Mouse (Mus musculus) left cerebral cortex, postnatal 4 days (tissue): ENCODE measurements around the gene St3gal5. TPM values are rescaled to one million over a fixed set of nuclear protein-coding genes. Genes with fewer than 3 reads are reported as not detected.
"Not testable (repeated sequence)": the region's sequence is repeated elsewhere in the genome, so short reads cannot be mapped to it uniquely, and the experiment has no call there.

Experiments
- DNase-seq: peaks from one replicate; pipeline ENCODE4 v3.0.0-alpha.2; 2022
- intact Hi-C: fragments of 180-260 bp; cut with DNase I; formaldehyde crosslinking; loops from one replicate; pipeline ENCODE4 v1.15.1; 2025
- total RNA-seq, 2 experiments: library from RNA; stranded (reverse); gene quantifications; 2 replicates each; pipeline ENCODE4 v1.2.3; 2021

The St3gal5 gene
- total RNA-seq, result 10 to 100 TPM; 55.3 to 63.6 TPM

DNA sequence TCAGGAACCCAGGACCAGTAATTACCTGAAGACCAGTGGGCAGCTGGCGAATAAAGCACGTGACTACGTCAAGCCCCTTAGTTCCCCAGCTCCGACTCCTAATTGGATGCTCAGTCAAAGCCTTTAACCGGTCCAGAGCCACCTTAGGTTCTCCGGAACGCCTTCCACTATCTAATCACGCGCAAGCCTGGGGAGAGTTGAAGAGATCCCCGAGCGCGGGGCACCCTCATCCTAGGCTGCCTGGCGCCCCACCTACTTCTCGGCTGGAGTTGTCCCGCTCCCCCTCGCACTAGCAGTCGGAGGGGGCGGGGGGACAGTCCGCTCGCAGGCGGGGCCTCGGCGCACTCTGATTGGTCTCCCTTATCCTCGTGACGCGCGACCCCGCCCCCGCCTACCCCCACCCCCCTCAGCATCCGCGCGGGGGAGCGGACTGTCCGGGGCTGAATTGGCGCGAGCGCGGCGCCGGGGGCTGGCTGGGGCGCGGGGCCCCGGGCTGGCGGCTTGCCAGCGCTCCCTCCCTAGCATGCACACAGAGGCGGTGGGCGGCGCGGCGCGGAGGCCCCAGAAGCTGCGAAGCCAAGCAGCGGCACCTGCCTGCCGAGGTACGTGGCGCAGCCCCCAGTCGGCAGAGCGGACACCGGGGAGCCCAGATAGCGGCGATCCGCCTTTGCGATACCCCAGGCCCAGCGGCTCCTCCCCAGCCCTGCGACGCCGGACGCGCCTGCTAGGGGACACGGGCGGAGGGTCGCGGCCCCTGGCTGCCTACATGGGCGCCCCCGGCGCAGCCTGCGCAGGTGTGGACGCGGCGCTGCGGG lies at the start of gene St3gal5:
TSS of gene St3gal5 (plus strand) at position 412 of the 815 bp plus-strand sequence.
- peak; percentile 95 for DNase-seq
- intact Hi-C loops, result no loop called here

DNA sequence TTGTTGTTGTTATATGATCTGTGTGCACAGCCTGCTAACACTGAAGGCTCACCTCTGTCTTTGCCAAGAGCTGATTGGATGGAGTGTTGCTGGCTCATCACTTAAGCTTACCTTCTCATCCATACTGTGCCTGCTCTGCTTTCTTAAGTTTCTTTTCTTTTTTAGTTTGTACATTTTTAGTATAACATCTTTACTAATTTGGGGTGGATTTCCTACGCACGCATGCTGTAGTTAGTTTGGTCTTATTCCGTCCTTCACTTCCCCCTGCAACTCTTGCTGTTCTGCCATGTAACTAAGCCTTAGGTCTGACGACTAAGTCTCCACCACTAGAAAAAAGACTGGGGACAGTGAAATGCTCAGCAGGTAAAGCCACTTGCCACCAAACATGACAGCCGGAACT lies 48.7 kb upstream of the St3gal5 start:
- intact Hi-C loops, result no loop called here
- DNase-seq, result no peak

DNA sequence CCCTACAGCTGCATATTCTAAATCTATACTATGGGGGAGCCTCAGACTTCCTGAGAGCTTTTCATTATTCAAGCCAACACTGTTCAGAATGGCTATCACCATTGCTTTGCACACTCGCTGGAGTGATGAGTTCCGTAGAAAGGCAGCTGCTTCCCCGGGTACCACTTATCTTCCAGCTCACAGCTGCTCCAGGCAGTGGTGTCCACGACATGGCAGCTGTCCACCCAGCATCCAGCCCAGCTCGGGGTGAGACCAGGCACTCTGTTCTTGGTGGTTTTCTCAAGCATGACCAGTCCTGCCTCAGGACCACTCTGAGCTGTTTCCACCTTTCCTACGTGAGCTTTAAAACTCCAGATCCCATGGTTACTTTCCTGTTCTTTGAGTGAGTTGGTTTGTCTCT lies 47.5 kb upstream of the St3gal5 start:
- intact Hi-C loops, result no loop called here

DNA sequence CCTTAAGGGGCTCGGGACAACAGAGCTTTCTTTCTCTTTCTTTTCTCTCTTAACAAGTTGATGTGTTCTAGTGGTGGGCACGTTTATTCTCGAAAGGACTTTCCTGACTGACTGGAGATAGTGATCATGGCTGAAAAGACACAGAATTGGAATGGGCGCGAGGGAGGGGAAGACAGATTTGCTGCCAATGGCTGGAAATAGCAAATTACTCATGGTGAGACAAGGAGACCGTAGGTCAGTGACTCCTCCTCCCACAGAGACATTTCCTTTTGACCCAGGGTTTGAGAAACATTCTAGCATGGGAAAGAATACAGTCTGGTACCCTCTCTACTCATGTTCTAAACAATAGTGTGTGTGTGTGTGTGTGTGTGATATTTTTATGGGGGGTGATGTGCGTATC lies 46.6 kb upstream of the St3gal5 start:
- no peak for DNase-seq
- intact Hi-C loops, result no loop called here

More for the DNA sequence above, 47.5 kb upstream of the St3gal5 start:
- DNase-seq, result no peak

DNA sequence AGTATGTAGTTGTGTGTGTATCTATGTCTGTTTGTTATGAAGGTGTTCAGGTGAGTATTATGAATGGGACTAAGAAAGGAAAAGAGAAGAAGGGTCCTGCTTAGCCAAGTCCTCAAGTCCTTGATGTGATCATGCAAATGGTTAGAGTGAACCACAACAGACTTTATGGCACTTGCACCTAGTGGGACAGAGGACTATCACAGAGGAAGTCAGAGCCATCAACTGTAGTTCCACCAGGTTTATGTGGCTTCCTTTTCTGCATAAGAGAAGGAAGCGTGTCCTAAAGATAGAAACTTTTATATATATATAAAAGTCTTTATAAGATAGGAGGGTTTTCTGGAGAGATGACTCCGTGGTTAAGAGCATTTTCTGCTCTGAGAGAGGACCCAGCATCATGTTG lies 46.1 kb upstream of the St3gal5 start:
- no peak for DNase-seq
- intact Hi-C loops, result no loop called here

DNA sequence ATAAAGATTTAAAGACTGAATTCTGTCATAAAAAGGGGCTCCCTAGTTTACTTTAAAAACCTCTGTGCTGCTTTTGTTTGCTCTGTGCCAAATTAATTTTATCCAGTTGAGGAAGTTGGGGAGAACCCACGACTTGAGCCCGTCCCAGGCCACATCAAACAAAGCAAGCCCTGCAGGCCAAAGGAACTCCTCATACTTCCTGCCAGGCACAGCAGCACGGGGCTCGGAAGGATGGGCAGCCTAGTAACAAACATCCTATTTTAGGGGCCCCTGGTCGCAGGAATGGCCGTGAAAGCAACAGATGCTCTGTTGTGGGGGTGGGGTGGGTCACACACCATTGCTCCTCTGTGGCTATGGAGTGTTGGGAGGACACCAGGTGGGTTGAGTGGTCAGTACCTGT lies 45.6 kb upstream of the St3gal5 start:
- intact Hi-C loops, result no loop called here
- no peak for DNase-seq

DNA sequence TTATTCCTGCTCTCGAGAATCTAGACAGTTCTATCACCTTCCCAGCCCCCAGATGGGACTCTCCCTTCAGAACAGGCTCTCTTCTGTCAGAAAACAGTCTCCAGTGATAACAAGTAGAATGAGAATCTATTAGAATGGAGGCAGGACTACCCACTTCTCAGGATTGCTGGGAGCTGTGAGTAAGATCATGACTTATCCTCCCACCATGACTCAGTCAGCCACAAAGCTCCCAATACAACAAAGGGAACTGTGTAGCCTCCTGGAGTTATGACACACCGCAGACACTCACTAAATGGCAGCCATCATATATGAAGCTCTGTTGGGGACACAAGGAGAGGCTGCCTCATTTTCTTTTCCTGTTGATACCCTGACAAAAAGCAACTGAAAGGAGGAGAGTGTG lies 40.8 kb upstream of the St3gal5 start:
- DNase-seq, result no peak
- intact Hi-C loops, result no loop called here

DNA sequence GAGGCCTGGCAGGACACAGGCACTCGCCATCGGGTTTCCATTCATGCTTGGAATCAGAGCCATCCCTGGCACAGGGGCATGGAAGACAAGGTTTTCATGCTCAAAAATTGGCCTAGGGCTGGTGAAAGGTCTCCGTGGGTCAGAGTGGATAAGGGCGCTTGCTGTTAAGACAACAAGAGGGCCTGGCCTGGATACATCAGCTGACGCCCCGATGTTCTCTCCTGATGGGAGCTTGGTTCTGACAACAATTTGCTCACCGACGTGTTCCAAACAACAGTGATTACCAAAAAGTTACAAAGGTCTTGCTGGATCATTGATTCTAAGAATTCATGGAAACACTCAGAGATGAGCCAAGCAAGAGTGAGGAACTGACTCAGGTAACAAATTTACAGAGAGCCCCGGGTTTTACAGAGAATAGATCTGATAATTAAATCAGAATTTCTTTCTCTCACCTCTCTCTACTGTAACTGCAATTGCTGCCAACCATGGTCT lies 38.9 kb upstream of the St3gal5 start:
- DNase-seq, result no peak
- intact Hi-C loops, result loop anchor here (1.0 kb wide), 1 partner anchor 58 kb away; no protein-coding TSS in a partner anchor

DNA sequence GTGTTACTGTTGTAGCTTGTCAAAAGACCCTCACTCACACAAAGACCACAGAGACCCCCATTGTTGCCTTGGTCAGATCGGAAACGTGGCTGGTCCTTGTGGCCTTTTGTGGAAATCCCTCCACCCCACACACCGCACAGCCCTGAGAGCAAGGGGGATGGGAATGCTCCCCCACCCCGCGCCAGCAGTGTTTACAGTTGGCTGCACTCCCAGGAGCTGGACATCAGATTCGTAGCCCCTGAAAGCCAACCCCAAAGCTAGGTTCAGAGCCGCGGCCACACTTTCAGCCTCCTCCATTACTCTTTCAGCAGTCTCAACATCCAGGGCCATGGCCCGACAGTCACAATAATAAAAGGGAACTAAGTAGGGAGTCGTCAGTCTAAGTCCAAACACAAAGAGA lies 36.7 kb upstream of the St3gal5 start:
- DNase-seq, intact Hi-C loops: not testable (repeated sequence)

DNA sequence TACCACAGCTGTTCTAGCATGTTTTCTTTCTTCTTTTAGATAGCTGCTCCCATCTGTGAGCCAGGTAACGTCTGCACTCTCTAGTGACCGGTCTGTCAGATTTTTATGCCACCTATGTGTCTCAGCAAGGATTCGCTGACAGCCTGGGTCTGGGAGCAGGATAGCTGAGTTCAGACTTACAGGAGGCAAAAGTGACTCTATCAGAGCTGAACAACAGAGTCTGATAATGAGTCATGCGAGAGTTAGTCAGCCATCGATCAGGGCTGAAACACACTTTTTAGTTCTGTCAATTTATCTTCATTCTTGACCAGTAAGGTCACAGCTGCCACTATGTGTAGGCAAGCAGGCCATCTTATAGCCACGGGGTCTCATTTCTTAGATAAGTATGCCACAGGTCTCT lies 33.7 kb upstream of the St3gal5 start:
- intact Hi-C loops, result no loop called here
- no peak for DNase-seq

DNA sequence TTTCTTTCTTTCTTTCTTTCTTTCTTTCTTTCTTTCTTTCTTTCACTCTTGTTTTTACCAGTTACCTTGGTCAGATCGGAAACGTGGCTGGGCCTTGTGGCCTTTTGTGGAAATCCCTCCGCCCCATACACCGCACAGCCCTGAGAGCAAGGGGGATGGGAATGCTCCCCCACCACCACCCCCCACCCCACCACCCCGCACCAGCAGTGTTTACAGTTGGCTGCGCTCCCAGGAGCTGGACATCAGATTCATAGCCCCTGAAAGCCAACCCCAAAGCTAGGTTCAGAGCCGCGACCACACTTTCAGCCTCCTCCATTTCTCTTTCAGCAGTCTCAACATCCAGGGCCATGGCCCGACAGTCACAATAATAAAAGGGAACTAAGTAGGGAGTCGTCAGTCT lies 31.4 kb upstream of the St3gal5 start:
- peak; percentile 15 for DNase-seq
- intact Hi-C loops, result no loop called here

DNA sequence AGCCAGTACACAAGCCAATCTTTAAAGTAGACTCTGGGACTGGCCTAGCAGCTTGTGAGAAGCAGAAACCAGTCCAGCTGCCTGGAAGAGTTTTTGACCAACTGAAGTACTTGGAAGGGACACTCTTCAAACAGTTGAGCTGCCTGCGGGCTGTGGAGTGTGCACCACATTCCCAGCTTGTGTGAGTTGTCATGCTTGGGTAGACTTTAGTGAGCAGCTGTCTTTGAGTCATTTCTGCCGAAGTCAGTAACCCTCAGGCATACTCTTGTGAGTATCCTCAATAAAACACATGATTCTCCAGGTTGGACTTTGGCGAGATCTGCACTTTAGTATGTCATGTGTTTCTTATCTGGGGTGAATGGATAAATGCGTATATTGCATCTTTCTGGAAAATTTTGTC lies 29.0 kb upstream of the St3gal5 start:
- intact Hi-C loops, result no loop called here
- DNase-seq, result no peak

DNA sequence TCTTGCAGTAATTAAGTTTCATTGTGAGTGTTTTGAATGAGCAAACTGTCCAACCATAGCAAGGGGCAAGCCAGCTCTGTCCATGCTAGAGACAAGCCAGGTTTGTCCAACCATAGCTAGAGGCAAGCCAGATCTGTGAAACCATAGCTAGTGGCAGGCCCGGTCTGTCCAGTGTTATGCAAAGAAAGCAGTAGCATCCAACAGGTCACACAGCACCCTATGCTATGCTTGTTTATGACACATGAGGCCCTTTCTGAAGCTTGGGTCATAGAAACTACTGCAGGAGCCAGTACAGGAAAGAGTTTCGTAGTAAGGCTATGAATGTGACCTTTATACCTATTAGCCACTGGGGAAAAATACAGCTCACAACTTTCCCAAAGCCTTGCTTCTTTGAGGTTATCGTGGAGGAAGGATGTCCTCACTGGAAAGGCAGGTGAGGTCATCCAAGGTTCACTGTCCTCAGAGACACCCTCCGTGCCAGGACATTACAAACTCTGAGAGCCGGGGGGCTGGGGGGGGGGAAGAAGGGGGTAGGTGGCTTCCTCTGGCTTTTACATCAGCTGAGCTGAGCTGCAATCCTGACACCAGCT lies 26.0 kb upstream of the St3gal5 start:
- DNase-seq, result no peak
- intact Hi-C loops, result no loop called here

DNA sequence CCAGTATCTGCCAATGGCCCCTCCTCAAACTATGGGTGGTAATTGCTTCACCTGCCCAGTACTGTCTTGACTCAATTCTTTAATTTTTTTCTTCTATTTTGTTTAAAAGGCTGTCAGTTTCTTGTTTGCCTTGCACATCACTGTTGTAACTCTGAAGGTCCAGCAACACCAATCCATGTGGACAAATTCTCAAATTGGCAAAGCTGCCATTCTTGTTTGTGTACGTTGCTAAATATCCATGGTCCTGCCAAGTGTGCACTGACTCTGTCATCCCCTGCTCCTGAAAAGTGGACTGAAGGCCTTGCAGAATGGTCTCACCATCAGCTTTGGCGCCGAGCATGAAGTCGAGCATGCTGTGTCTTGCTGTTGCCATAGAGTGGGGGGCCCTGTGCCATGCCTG lies 23.6 kb upstream of the St3gal5 start:
- intact Hi-C loops, result no loop called here
- no peak for DNase-seq

DNA sequence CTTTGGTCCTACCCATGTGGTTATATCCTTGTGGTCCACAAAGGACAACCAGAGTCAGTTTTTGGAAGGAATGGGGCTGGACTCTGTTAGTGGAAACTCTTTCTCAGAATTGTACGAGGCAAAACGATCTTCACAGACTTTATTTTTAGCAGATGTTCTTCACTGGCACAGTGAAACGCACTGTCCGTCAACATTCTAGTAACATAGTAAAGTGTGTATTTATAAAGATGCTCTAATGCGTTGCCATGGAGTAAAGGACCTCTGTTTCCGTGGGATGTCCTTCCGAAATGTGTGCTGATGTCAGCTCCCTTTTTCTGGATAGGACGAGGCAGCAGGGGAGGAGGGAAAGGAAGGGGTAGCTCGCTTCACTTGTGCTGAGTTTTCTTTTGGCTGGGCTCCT lies 20.9 kb upstream of the St3gal5 start:
- intact Hi-C loops, result no loop called here
- DNase-seq, result no peak

DNA sequence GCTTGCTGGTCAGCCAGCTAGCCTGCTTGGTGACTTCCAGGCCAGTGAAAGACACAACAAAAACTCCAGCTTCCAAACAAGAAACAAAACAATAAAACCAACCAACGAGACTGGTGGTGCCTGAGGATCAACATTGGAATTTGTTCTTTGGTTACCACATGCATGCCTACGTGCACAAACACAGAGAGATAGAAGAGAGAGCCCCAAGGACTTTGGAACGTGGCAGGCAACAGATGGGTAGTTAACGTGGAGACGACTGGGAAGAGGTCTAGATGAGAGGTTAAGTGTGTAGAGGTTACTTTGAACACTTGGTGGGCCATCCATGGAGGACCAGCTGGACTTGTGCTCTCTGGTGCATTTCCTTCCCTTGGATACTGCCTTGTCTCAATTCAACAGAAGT lies 19.2 kb upstream of the St3gal5 start:
- intact Hi-C loops, result no loop called here
- DNase-seq, result no peak

DNA sequence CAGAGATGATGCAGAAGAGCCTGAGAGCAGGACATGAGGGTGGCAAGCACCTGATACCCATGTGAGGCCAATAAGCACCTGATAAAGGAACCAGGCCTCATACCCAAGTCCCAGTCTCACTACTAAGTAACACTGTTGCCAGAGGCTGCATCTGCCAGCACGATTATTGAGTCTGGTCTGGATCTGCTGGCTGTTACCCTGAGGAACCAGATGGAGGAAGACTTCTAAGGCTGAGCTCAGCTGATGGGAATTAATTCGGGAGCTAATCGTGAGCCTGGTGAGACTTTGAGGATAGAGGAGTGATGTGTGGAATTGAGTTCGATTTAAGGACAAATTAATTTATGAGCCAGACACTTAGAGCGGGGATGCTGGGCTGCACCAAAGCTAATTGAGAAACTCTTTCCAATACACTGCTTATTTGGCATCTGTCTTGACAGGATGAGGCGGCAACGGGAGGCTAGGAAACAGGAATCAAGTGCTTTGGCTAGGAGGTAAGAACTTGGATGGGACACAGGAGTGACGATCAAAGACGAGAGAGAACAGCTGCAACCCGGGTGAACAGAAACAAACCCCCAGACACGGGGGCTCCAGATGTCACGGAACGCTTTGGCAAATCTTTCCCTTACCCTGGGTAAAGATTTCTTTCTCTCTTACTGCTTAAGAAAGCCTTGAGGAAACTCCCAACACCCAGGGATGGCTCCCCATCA lies 15.9 kb upstream of the St3gal5 start:
- intact Hi-C loops, result no loop called here

DNA sequence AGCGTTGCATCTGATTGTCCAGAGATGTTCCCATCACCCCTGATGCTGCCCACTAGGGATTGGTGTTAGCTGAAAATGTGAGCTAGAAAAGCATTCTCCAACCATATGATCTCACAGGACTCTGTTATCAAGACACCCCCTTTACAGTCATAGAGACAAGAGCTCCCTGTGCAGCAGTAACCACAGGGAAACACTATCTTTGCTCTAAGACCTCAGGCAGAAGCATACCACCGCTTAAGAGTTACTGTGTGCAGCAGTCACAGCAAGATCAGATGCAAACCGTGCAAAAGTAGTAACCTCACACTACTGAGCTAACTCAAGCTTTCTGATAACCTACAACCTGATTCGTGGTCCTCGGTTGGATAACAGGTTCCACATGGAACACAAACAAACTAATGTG lies 10.0 kb upstream of the St3gal5 start:
- intact Hi-C loops, result no loop called here
- no peak for DNase-seq

More for the DNA sequence above, 15.9 kb upstream of the St3gal5 start:
- DNase-seq, result peak; percentile 54

DNA sequence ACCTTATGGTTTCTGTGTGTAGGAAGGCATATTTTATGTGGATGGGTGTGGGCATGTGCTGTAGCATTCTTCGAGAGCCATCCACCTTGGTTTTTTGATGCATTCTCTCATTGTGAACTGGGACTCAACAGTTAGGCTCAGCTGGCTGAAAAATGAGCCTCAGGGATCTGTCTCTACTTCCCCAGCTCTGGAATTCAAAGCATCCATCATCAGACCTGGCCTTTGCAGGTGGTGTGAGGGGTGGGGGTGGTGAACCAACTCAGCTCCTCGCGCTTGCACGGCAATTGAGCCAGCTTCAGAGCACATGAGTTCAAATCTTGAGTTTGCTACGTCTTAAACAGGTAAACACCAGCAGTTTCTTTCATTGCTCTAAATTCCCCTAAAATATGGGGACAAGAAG lies 7.5 kb upstream of the St3gal5 start:
- intact Hi-C loops, result no loop called here
- no peak for DNase-seq

DNA sequence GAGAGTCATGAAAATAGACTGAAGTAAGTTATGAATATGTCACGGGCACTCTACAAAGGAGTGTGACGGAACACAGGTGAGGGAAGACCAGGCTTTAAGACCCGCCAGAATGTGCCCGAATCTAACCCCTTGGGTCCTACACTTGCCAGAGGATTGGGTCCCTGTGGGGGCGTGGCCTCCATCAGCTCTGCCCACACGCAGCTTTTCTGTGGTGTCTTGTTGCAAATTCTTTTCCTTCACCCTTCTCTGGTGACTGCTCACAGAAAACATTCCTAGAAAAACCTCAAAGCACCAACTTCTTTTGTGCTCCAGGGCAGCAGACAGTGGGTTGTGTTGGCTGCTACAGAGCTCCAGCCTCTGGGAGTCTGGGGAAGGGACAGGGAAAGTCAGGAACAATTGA lies 6.4 kb upstream of the St3gal5 start:
- intact Hi-C loops, result no loop called here
- no peak for DNase-seq

DNA sequence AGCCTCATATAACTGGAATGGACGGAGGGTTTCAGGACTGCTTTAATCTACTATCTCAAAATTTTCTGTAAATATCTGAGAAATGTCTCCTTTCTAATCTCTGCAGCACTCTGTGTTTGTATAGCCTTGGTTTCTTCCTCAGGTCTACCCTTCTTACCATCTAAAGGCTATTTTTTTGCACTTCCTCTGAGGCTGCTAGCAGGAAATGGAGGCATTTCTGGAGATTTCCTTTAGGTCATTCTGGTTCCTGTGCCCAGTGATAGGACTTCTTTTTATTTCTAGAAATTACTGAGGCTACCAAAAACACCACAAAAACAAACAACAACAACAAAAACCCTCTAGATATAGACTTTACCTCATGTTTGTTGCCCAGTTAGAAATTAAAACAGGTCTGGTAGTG lies 4.3 kb upstream of the St3gal5 start:
- no peak for DNase-seq
- intact Hi-C loops, result no loop called here

DNA sequence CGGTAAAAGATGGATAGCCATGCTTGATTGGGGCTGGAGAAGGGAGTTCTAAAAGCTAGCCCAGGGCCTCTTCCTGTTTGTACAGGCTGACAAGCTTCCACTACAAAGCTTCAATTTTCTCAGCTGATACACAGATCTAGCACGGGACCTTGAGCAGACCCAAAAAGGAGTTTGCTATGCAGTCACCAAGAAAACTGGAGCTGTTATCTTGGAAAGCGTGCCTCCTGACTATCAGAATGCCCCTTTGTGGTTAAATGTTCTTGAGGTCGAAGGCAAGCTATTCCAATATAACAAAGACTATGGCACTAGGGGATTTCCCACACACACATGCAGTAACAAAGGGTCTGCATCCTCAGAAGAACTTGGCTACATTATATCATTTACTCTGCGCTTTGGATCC lies 1.2 kb upstream of the St3gal5 start:
- intact Hi-C loops, result no loop called here
- DNase-seq, result no peak
